Mouse (Mus musculus) midbrain, embryonic 16.5 days (tissue): Measurements from ENCODE around the gene Prkab1. TPM values are rescaled to one million over a fixed set of nuclear protein-coding genes. Genes with fewer than 3 reads are reported as not detected.

ENCODE experiments used
- ATAC-seq: fragments of 200-750 bp; cut with Nextera tagmentation; 2 replicates; pipeline ENCODE4 v1.8.0; 2017; ENCODE audit warnings: moderate TSS enrichment
- H3K27ac ChIP-seq: fragments of 300-500 bp; sonication (generic); 2 replicates; pipeline ENCODE4 v1.5.1; 2014; ENCODE audit warnings: mild to moderate bottlenecking, low read length, mixed read lengths
- H3K27me3 ChIP-seq: fragments of 300-500 bp; sonication (generic); 2 replicates; pipeline ENCODE4 v1.6.1; 2014; ENCODE audit warnings: low read depth, low read length, mixed read lengths; ENCODE audit not compliant: control insufficient read depth, insufficient read depth
- H3K36me3 ChIP-seq: fragments of 300-500 bp; sonication (generic); 2 replicates; pipeline ENCODE4 v1.6.1; 2014; ENCODE audit warnings: mild to moderate bottlenecking, low read length, moderate library complexity, mixed read lengths; ENCODE audit not compliant: control insufficient read depth, insufficient read depth
- H3K4me1 ChIP-seq: fragments of 300-500 bp; sonication (generic); 2 replicates; pipeline ENCODE4 v1.6.1; 2014; ENCODE audit warnings: mild to moderate bottlenecking, low read length, mixed read lengths; ENCODE audit not compliant: control insufficient read depth, insufficient read depth
- H3K4me2 ChIP-seq: fragments of 300-500 bp; sonication (generic); 2 replicates; pipeline ENCODE4 v1.6.1; 2014; ENCODE audit warnings: mild to moderate bottlenecking, low read length, mixed read lengths
- H3K4me3 ChIP-seq: fragments of 300-500 bp; sonication (generic); 2 replicates; pipeline ENCODE4 v1.5.1; 2014; ENCODE audit warnings: low read depth, mild to moderate bottlenecking, low read length, moderate library complexity, mixed read lengths
- H3K9ac ChIP-seq: fragments of 300-500 bp; sonication (generic); 2 replicates; pipeline ENCODE4 v1.6.1; 2014; ENCODE audit warnings: low read depth, low read length, mixed read lengths
- H3K9me3 ChIP-seq: fragments of 300-500 bp; sonication (generic); replicated peaks from 2 replicates; pipeline ENCODE4 v1.6.1; 2014; ENCODE audit warnings: mild to moderate bottlenecking, low read length, mixed read lengths; ENCODE audit not compliant: control insufficient read depth, poor library complexity, severe bottlenecking
- WGBS: fragments of 180-500 bp; shearing (Covaris S2); extraction: QIAGEN DNeasy Blood & Tissue Kit; methylation state at CpG from one replicate; pipeline ENCODE4 v1.1.7; 2014; 5-methylcytosine and 5-hydroxymethylcytosine counted together
- polyA plus RNA-seq: library from polyadenylated mRNA; unstranded; fragments of >200 nt; fragmentation: Nextera tagmentation; extraction: Ambion mirVana; gene quantifications from 2 replicates; pipeline ENCODE4 v1.2.1, GENCODE M21; 2015

The Prkab1 gene
- polyA plus RNA-seq, 1 experiment from 2014 or later, result 50.0 TPM

DNA sequence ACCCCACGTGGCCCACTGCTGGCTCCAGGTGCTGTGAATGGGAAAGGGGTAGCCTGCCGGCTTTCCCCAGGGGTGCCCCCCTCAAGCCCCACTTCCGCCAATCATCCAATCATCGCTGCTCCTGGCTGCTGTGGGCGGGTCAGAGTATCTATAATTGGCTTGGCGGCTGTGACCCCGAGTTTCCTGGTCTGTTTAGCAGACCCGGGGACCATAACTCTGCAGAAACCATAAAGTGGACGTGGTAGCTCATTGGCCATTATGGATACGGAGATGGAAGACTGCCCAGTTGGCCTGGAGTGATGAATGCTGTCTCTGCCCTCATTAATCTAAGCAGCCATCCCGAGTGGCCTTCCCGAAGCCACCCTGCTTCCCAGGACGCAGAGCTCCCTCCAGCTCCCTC is 20.5 kb downstream of the Prkab1 start:
- ATAC-seq, result no peak
- Histone ChIP-seq H3K4me3 (no peak overlapping the region), H3K36me3 (no peaks in the 10 kb centered on the region), H3K9ac (no peak overlapping the region), H3K4me1 (no peaks in the 10 kb centered on the region), H3K9me3 (no peaks in the 10 kb centered on the region), H3K27me3 (no peaks in the 10 kb centered on the region), H3K4me2 (no peak overlapping the region), H3K27ac (no peak overlapping the region)
- WGBS, result 41% methylated on average over 13 of the region's 13 CpGs

DNA sequence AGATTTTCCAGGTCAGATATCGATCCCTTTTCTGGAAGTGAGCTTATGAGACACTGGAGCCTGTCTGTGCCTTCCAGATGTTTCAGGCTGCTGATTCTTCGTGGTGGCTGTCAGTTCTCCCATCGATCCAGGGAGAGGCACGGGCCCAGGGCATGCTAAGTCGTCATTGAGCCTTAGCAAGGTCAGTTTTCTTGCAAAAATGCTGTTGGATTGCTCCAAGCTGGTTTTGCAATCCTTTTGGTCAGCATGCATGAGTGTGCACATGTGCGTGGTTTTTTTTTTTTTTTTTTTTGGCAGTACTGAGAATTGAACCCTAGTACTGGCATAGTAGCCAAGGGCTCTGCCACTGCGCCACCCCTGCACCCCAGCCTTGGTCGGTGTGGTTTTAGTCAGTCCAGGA is 21.2 kb downstream of the Prkab1 start:
- Histone ChIP-seq H3K36me3 (no peaks in the 10 kb centered on the region), H3K9me3 (no peaks in the 10 kb centered on the region), H3K9ac (no peak overlapping the region), H3K4me1 (no peaks in the 10 kb centered on the region), H3K27ac (no peak overlapping the region), H3K4me3 (no peak overlapping the region), H3K4me2 (no peak overlapping the region), H3K27me3 (no peaks in the 10 kb centered on the region)
- WGBS, result 86% methylated on average over 8 of the region's 8 CpGs
- no peak for ATAC-seq

- Histone ChIP-seq H3K36me3 (peaks cover 7% of the 10 kb centered on the region; the same call in 1 of the 2 replicates), H3K4me1 (no peaks in the 10 kb centered on the region), H3K27ac (no peak overlapping the region), H3K9ac (no peak overlapping the region), H3K27me3 (no peaks in the 10 kb centered on the region), H3K4me3 (no peak overlapping the region), H3K4me2 (no peak overlapping the region), H3K9me3 (no peaks in the 10 kb centered on the region)
- ATAC-seq, result no peak
- WGBS, result 74% methylated on average over 13 of the region's 13 CpGs
Observed at GRCm38 (mm10) chr5:115997376-115997775, 26.9 kb downstream of the Prkab1 start.

GRCm38 (mm10) chr5:115994101-115994500 is 30.2 kb downstream of the Prkab1 start:
- H3K27ac ChIP-seq, result no peak overlapping the region
- H3K36me3 ChIP-seq, result peaks cover 29% of the 10 kb centered on the region
- H3K4me2 ChIP-seq, result no peak overlapping the region
- no peak for ATAC-seq
- no peak overlapping the region for H3K4me3 ChIP-seq
- H3K27me3 ChIP-seq, result no peaks in the 10 kb centered on the region
- 89% methylated on average over 15 of the region's 15 CpGs for WGBS
- no peaks in the 10 kb centered on the region for H3K4me1 ChIP-seq
- H3K9me3 ChIP-seq, result peaks cover 3% of the 10 kb centered on the region; the same call in 1 of the 2 replicates
- no peak overlapping the region for H3K9ac ChIP-seq

- Histone ChIP-seq H3K27me3 (no peaks in the 10 kb centered on the region), H3K4me2 (no peak overlapping the region), H3K9ac (no peak overlapping the region), H3K4me1 (no peaks in the 10 kb centered on the region), H3K27ac (no peak overlapping the region), H3K4me3 (no peak overlapping the region), H3K9me3 (peaks cover 3% of the 10 kb centered on the region; the same call in 1 of the 2 replicates), H3K36me3 (peaks cover 32% of the 10 kb centered on the region)
- ATAC-seq, result no peak
- 97% methylated on average over 11 of the region's 11 CpGs for WGBS
Observed at GRCm38 (mm10) chr5:115991717-115992116, 32.6 kb downstream of the Prkab1 start.

DNA sequence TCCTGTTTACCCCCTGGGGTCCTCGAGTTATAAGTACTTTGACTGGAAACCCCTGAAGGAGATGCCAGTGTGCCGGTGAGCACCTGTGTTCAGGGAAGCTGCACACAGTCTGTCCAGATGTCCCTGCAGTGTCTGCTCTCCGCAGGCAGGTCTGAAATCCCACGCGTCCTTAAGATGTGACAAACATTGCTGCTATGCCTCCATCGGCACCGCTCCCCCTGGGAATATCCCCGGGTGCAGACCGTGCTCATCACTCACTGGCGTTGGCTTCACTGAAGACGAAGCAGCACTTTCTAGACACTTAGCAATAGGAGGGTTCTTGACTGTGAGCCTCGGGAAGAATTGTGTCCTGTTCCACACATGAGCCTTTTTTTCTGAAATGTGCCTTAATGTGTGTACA is 37.0 kb downstream of the Prkab1 start:
- H3K4me3 ChIP-seq, result no peak overlapping the region
- no peaks in the 10 kb centered on the region for H3K4me1 ChIP-seq
- no peak overlapping the region for H3K9ac ChIP-seq
- peaks cover 3% of the 10 kb centered on the region; the same call in 1 of the 2 replicates for H3K9me3 ChIP-seq
- WGBS, result 90% methylated on average over 12 of the region's 12 CpGs
- peaks cover 28% of the 10 kb centered on the region for H3K36me3 ChIP-seq
- H3K27ac ChIP-seq, result no peak overlapping the region
- no peaks in the 10 kb centered on the region for H3K27me3 ChIP-seq
- H3K4me2 ChIP-seq, result no peak overlapping the region
- no peak for ATAC-seq

- H3K4me3 ChIP-seq, result no peak overlapping the region
- no peaks in the 10 kb centered on the region for H3K4me1 ChIP-seq
- no peaks in the 10 kb centered on the region for H3K9me3 ChIP-seq
- no peaks in the 10 kb centered on the region for H3K27me3 ChIP-seq
- peaks cover 13% of the 10 kb centered on the region for H3K36me3 ChIP-seq
- no peak overlapping the region for H3K4me2 ChIP-seq
- no peak overlapping the region for H3K9ac ChIP-seq
- no peak for ATAC-seq
- 95% methylated on average over 11 of the region's 11 CpGs for WGBS
- no peak overlapping the region for H3K27ac ChIP-seq
Observed at GRCm38 (mm10) chr5:115985101-115985500, 39.2 kb downstream of the Prkab1 start.

GRCm38 (mm10) chr5:115984392-115984791 is 39.9 kb downstream of the Prkab1 start:
- Histone ChIP-seq H3K4me2 (no peak overlapping the region), H3K27me3 (no peaks in the 10 kb centered on the region), H3K4me3 (no peak overlapping the region), H3K36me3 (peaks cover 6% of the 10 kb centered on the region; the same call in 1 of the 2 replicates), H3K9me3 (no peaks in the 10 kb centered on the region), H3K9ac (no peak overlapping the region), H3K27ac (no peak overlapping the region), H3K4me1 (no peaks in the 10 kb centered on the region)
- no peak for ATAC-seq
- 91% methylated on average over 6 of the region's 6 CpGs for WGBS

- Histone ChIP-seq H3K4me2 (no peak overlapping the region), H3K36me3 (0 out of 2 replicates have a peak, but pooled peaks cover 3% of the 10 kb centered on the region), H3K27me3 (no peaks in the 10 kb centered on the region), H3K9ac (no peak overlapping the region), H3K4me3 (no peak overlapping the region), H3K9me3 (no peaks in the 10 kb centered on the region), H3K4me1 (peaks cover 4% of the 10 kb centered on the region; the same call in 1 of the 2 replicates), H3K27ac (no peak overlapping the region)
- 84% methylated on average over 7 of the region's 7 CpGs for WGBS
- ATAC-seq, result no peak
Observed at GRCm38 (mm10) chr5:115982671-115983373, 41.5 kb downstream of the Prkab1 start.
